Comparison of ENCODE assay signal across 12 mouse cellular contexts in the genomic region with DNA sequence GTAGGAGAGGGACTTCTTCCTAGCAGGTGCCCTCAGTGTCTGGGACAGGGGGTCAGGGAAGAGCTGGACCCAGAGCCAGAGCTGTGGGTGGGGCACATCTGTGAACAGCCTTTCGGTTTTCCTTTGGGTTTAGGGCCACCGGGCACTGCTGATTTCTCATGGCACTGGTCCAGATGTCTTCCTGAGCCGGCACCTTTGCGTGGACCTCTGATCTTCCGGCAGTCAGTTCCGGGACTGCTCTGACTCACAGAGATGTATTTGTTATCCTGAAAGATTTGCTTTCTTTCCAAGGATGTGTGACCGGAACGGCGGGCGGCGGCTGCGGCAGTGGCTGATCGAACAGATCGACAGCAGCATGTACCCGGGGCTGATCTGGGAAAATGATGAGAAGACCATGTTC. TPM values are rescaled to one million over a fixed set of nuclear protein-coding genes. Genes with fewer than 3 reads are reported as not detected.
DNase-seq lines count a peak whose midpoint lies in the region; ATAC-seq lines count a peak whose summit lies in the region.
"Had no signal": no experiment of that assay in that cellular context is flagged by ENCODE, and none has a peak within 500 bp of the region (broad histone marks: within the 10 kb centered on the region; RNA-seq: fewer than 3 reads in every experiment).

No protein-coding gene starts in this region.

- H3K4me1 ChIP-seq in kidney, embryonic 14.5 days (ENCODE audit: control insufficient read depth, insufficient read depth, low read length) = peaks cover 8% of the 10 kb centered on the region
- H3K4me1 ChIP-seq in megakaryocyte, embryonic 14.5 days = peaks cover 61% of the 10 kb centered on the region

- peaks cover 74% of the 10 kb centered on the region for H3K79me2 ChIP-seq in macrophage (ENCODE audit: inconsistent target)

- no peak overlapping the region for H3K4me2 ChIP-seq in kidney, embryonic 14.5 days (replicated peaks; ENCODE audit: low read depth, low read length)
- H3K4me2 ChIP-seq: midbrain, embryonic 12.5 days had no signal

- ATAC-seq in kidney, embryonic 14.5 days (ENCODE audit: low FRiP score, low TSS enrichment) = no peak
- no peak for ATAC-seq in megakaryocyte, adult 5-6 weeks (ENCODE audit: poor library complexity, severe bottlenecking)
- ATAC-seq: Patski had no signal

- 82% methylated on average over 15 of the region's 15 CpGs for WGBS in kidney, embryonic 14.5 days
- WGBS in macrophage (ENCODE audit: missing documents) = 80% methylated on average over 15 of the region's 15 CpGs

- no peak overlapping the region for H3K4me3 ChIP-seq in kidney, embryonic 14.5 days (ENCODE audit: low read length)
- H3K4me3 ChIP-seq in megakaryocyte, embryonic 14.5 days (replicated peaks) = peak overlapping the region; percentile 65
- peak overlapping the region; percentile 92; the same call in 1 of the 2 replicates for H3K4me3 ChIP-seq in macrophage (ENCODE audit: inconsistent target)
- H3K4me3 ChIP-seq: embryonic facial prominence, embryonic 10.5 days; midbrain, embryonic 12.5 days had no signal

- no peaks in the 10 kb centered on the region for H3K9me3 ChIP-seq in kidney, embryonic 14.5 days (ENCODE audit: control insufficient read depth, low read length)
- peaks cover 19% of the 10 kb centered on the region for H3K9me3 ChIP-seq in megakaryocyte, embryonic 14.5 days
- H3K9me3 ChIP-seq: embryonic facial prominence, embryonic 10.5 days; midbrain, embryonic 12.5 days had no signal

- peak; percentile 45 for DNase-seq in kidney, adult 11 months
- DNase-seq in adrenal gland, postnatal 36 days = peak; percentile 55 to 63
- no peak for DNase-seq in ovary, adult 18-20 months (ENCODE audit: low spot score)
- DNase-seq: cerebellum, adult 9-10 months; left cerebral cortex, postnatal 4 days had no signal

- H3K27ac ChIP-seq in kidney, embryonic 14.5 days (ENCODE audit: low read depth, low read length) = no peak overlapping the region
- H3K27ac ChIP-seq in macrophage = peak overlapping the region; percentile 92
- H3K27ac ChIP-seq: embryonic facial prominence, embryonic 10.5 days; midbrain, embryonic 12.5 days had no signal

- no peak overlapping the region for H3K9ac ChIP-seq in kidney, embryonic 14.5 days (ENCODE audit: low read depth, low read length)
- H3K9ac ChIP-seq: midbrain, embryonic 12.5 days had no signal

- no peaks in the 10 kb centered on the region for H3K36me3 ChIP-seq in kidney, embryonic 14.5 days (ENCODE audit: control insufficient read depth, insufficient read depth, low read length)
- peaks cover 24% of the 10 kb centered on the region for H3K36me3 ChIP-seq in megakaryocyte, embryonic 14.5 days (replicated peaks; ENCODE audit: low read length)
- peaks cover 27% of the 10 kb centered on the region for H3K36me3 ChIP-seq in macrophage (ENCODE audit: inconsistent target)
- H3K36me3 ChIP-seq: embryonic facial prominence, embryonic 10.5 days; midbrain, embryonic 12.5 days had no signal

- H3K27me3 ChIP-seq in kidney, embryonic 14.5 days (ENCODE audit: control insufficient read depth, insufficient read depth, low read length) = peaks cover 16% of the 10 kb centered on the region
- peaks cover 65% of the 10 kb centered on the region for H3K27me3 ChIP-seq in megakaryocyte, embryonic 14.5 days (replicated peaks)

RNA-seq across cellular contexts. Expression of gene Irf8, which starts 3.4 kb away (rescaled TPM):
- 5.6 and 5.7 TPM in 2 replicates for polyA plus RNA-seq in kidney, embryonic 14.5 days (2014; fragmentation: Nextera tagmentation; extraction: Ambion mirVana)
- 14.6 and 50.7 TPM in 2 replicates for polyA plus RNA-seq in megakaryocyte, embryonic 14.5 days (2012; ENCODE audit: insufficient read depth, low replicate concordance)
- total RNA-seq in megakaryocyte, adult 5-6 weeks (2015) = 167 and 175 TPM in 2 replicates
- total RNA-seq in megakaryocyte, adult 5-6 weeks (2017) = 282 and 289 TPM in 2 replicates
- 10 to 100 TPM in 1 of 2 experiments, 1 to 10 TPM in 1; 9.8 to 44.7 TPM for total RNA-seq in adrenal gland, postnatal 36 days (2021)
- 1,000 to 10,000 TPM in 1 of 26 experiments, 100 to 1,000 TPM in 20, 10 to 100 TPM in 5; 46.2 to 1,418 (median 239) TPM for total RNA-seq in macrophage (2018; cell fraction: chromatin; rRNA removed)
- total RNA-seq in macrophage (2018; cell fraction: cytosol; rRNA removed) = 100 to 1,000 TPM in 24 of 26 experiments, 10 to 100 TPM in 2; 97.5 to 257 (median 185) TPM
- 1,000 to 10,000 TPM in 1 of 26 experiments, 100 to 1,000 TPM in 19, 10 to 100 TPM in 6; 76.1 to 1,152 (median 159) TPM for total RNA-seq in macrophage (2018; cell fraction: nucleus; rRNA removed)
- 116 to 212 TPM (median 193 TPM) in 3 replicates for polyA plus RNA-seq in macrophage (2018)
